Mouse (Mus musculus): ENCODE results near the gene 4930469K13Rik. TPM values are rescaled to one million over a fixed set of nuclear protein-coding genes. Genes with fewer than 3 reads are reported as not detected.

The 4930469K13Rik gene
- total and polyA plus RNA-seq, 3 experiments = 0.23 to 0.29 TPM; not detected in 1

- no peak for TF ChIP-seq RAD21 (IDR thresholded peaks at IDR 0.05; ENCODE audit: low read depth, low read length)
- TF ChIP-seq MAX (IDR thresholded peaks at IDR 0.05; ENCODE audit: low read length) = no peak
Observed at GRCm38 (mm10) chr11:34058332-34058731, 40.0 kb downstream of the 4930469K13Rik start (continued).

DNA sequence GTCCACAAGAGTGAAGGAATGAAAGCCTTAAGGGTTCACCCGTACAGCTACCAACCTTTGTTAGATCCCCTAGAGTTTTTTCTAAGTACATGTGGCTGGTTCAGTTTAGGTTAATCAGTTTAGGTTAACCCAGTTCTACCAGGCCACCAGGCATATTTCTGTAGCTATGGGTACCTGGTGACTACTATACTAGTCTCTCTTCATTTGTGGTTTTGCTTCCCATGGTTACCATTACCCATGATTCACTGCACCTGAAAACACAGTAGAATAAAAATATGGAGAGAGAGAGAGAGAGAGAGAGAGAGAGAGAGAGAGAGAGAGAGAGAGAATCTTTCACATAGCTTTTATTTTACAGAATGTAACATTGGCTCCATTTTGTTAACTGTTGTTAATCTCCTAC lies 41.6 kb downstream of the 4930469K13Rik start:
- Histone ChIP-seq H3K4me1 (ENCODE audit: control insufficient read depth in 1 of 2, insufficient read depth in 2 of 2, low read length in 2 of 2) (peaks cover 41 to 56% of the 10 kb centered on the region in 2 experiments), H3K27ac (ENCODE audit: control insufficient read depth, low read depth, low read length) (peak overlapping the region; percentile 37), H3K27me3 (ENCODE audit: control insufficient read depth in 1 of 2, insufficient read depth in 2 of 2, low read length in 2 of 2) (no peaks in the 10 kb centered on the region), H3K79me2 (ENCODE audit: control insufficient read depth, insufficient read depth, low read length, poor library complexity) (peaks cover 3% of the 10 kb centered on the region; the same call in 1 of the 2 replicates), H3K9ac (ENCODE audit: control insufficient read depth, low read depth, low read length, poor library complexity, severe bottlenecking) (no peak overlapping the region), H3K4me3 (ENCODE audit: control insufficient read depth in 1 of 2, insufficient read depth in 1 of 2, low read depth in 2 of 2, low read length in 2 of 2) (no peak overlapping the region), H3K9me3 (replicated peaks; ENCODE audit: insufficient read depth, low read length) (no peaks in the 10 kb centered on the region), H3K36me3 (ENCODE audit: control insufficient read depth in 1 of 2, insufficient read depth in 2 of 2, low read length in 2 of 2) (peaks cover 38 to 73% of the 10 kb centered on the region in 2 experiments)
- no peak for TF ChIP-seq USF2 (IDR thresholded peaks at IDR 0.05; ENCODE audit: borderline replicate concordance in 1 of 2, insufficient read depth in 1 of 2, low read depth in 1 of 2, low read length in 2 of 2)
- no peak for TF ChIP-seq MYB (IDR thresholded peaks at IDR 0.05; ENCODE audit: low read depth, low read length)
- TF ChIP-seq ZNF384 (IDR thresholded peaks at IDR 0.05; ENCODE audit: low read depth, low read length) = no peak
- no peak for TF ChIP-seq SMC3 (IDR thresholded peaks at IDR 0.05; ENCODE audit: low read depth, low read length)
- DNase-seq (ENCODE audit: low read depth, low spot score) = no peak

DNA sequence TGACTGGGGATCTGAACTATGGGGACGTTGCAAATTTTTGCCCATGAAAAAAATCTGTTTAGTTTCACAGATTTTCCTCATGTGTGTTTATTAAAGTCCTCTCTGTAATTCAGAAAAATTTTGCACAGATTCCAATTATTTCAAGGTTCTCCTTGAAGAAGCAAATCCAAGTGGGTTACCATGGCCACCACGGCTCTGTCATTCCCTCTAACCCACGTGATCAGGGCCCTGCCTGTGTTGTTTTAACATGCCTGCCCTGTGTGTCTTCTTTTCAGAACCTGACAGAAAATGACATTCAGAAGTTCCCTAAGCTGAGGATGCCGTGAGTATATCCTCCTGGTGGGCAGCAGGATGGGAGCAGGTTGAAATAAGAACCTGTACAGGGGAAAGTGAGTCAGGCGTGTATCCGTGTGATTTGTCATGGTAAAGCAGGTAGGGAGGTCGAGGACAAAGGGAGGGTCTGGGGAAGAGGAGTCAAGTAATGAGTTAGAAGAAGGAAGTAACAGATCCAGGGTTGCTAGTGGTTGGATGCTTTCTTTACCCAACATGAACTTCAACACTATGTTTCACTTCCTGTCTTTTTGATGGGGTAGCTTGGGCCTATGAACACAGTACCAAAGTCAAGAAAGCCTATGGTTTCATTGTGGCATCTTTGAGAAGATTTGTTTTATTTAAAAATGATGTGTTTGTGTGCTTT lies 44.2 kb downstream of the 4930469K13Rik start:
- peaks cover 44 to 73% of the 10 kb centered on the region in 2 experiments for H3K36me3 ChIP-seq (ENCODE audit: control insufficient read depth in 1 of 2, insufficient read depth in 2 of 2, low read length in 2 of 2)
- DNase-seq (ENCODE audit: low read depth, low spot score) = no peak
- no peak overlapping the region for H3K27ac ChIP-seq (ENCODE audit: control insufficient read depth, low read depth, low read length)
- no peaks in the 10 kb centered on the region for H3K9me3 ChIP-seq (replicated peaks; ENCODE audit: insufficient read depth, low read length)
- no peak overlapping the region for H3K4me3 ChIP-seq (ENCODE audit: control insufficient read depth in 1 of 2, insufficient read depth in 1 of 2, low read depth in 2 of 2, low read length in 2 of 2)
- peaks cover 23% of the 10 kb centered on the region for H3K79me2 ChIP-seq (ENCODE audit: control insufficient read depth, insufficient read depth, low read length, poor library complexity)
- H3K9ac ChIP-seq (ENCODE audit: control insufficient read depth, low read depth, low read length, poor library complexity, severe bottlenecking) = no peak overlapping the region
- TF ChIP-seq E2F4 (IDR thresholded peaks at IDR 0.05; ENCODE audit: borderline replicate concordance, low read depth, low read length) = no peak
- TF ChIP-seq POLR2AphosphoS2 (IDR thresholded peaks at IDR 0.05; ENCODE audit: low read length) = 0 out of 2 replicates have a peak, but pooled peaks have one; percentile 35
- no peaks in the 10 kb centered on the region for H3K27me3 ChIP-seq (ENCODE audit: control insufficient read depth in 1 of 2, insufficient read depth in 2 of 2, low read length in 2 of 2)
- H3K4me1 ChIP-seq (ENCODE audit: control insufficient read depth in 1 of 2, insufficient read depth in 2 of 2, low read length in 2 of 2) = peaks cover 28 to 53% of the 10 kb centered on the region in 2 experiments

- no peak overlapping the region for H3K4me3 ChIP-seq (ENCODE audit: control insufficient read depth in 1 of 2, insufficient read depth in 1 of 2, low read depth in 2 of 2, low read length in 2 of 2)
- H3K79me2 ChIP-seq (ENCODE audit: control insufficient read depth, insufficient read depth, low read length, poor library complexity) = peaks cover 31% of the 10 kb centered on the region
- H3K27me3 ChIP-seq (ENCODE audit: control insufficient read depth in 1 of 2, insufficient read depth in 2 of 2, low read length in 2 of 2) = no peaks in the 10 kb centered on the region
- peak; percentile 43 for DNase-seq (ENCODE audit: low read depth, low spot score)
- H3K9me3 ChIP-seq (replicated peaks; ENCODE audit: insufficient read depth, low read length) = no peaks in the 10 kb centered on the region
- H3K4me1 ChIP-seq (ENCODE audit: control insufficient read depth in 1 of 2, insufficient read depth in 2 of 2, low read length in 2 of 2) = peaks cover 27 to 52% of the 10 kb centered on the region in 2 experiments
- no peak overlapping the region for H3K9ac ChIP-seq (ENCODE audit: control insufficient read depth, low read depth, low read length, poor library complexity, severe bottlenecking)
- peaks cover 44 to 73% of the 10 kb centered on the region in 2 experiments for H3K36me3 ChIP-seq (ENCODE audit: control insufficient read depth in 1 of 2, insufficient read depth in 2 of 2, low read length in 2 of 2)
- peak overlapping the region; percentile 18; the same call in 1 of the 2 replicates for H3K27ac ChIP-seq (ENCODE audit: control insufficient read depth, low read depth, low read length)
- TF ChIP-seq MAFK (IDR thresholded peaks at IDR 0.05; ENCODE audit: borderline replicate concordance, low read depth, low read length) (no peak), HCFC1 (IDR thresholded peaks at IDR 0.05; ENCODE audit: low read depth, low read length) (no peak), GATA1 (IDR thresholded peaks at IDR 0.05; ENCODE audit: low read depth, low read length) (no peak), USF1 (IDR thresholded peaks at IDR 0.05; ENCODE audit: low read depth, low read length) (peak; percentile 87), ZKSCAN1 (IDR thresholded peaks at IDR 0.05; ENCODE audit: low read depth, low read length) (no peak), MYB (IDR thresholded peaks at IDR 0.05; ENCODE audit: low read depth, low read length) (no peak), CTCF (IDR thresholded peaks at IDR 0.05 in 2 of 3, conservative IDR thresholded peaks at IDR 0.05 in 1 of 3; ENCODE audit: control insufficient read depth in 1 of 3, insufficient read depth in 1 of 3, low read depth in 2 of 3, low read length in 3 of 3, poor library complexity in 1 of 3, severe bottlenecking in 1 of 3) (no peak), RCOR1 (IDR thresholded peaks at IDR 0.05; ENCODE audit: low read depth, low read length) (no peak), NRF1 (IDR thresholded peaks at IDR 0.05; ENCODE audit: insufficient read depth, low read depth, low read length, poor library complexity, severe bottlenecking) (no peak), BHLHE40 (IDR thresholded peaks at IDR 0.05; ENCODE audit: borderline replicate concordance, low read depth, low read length) (no peak), RAD21 (IDR thresholded peaks at IDR 0.05; ENCODE audit: low read depth, low read length) (no peak), NELFE (IDR thresholded peaks at IDR 0.05; ENCODE audit: low read depth, low read length) (no peak), USF2 (IDR thresholded peaks at IDR 0.05; ENCODE audit: borderline replicate concordance in 1 of 2, insufficient read depth in 1 of 2, low read depth in 1 of 2, low read length in 2 of 2) (0 out of 4 replicates have a peak, but pooled peaks of 1 of the 2 experiments have one; percentile 50), MEF2A (IDR thresholded peaks at IDR 0.05; ENCODE audit: extremely low read depth, insufficient replicate concordance, low read depth, low read length, poor library complexity, severe bottlenecking) (no peak)
Observed at GRCm38 (mm10) chr11:34053031-34053818, 45.1 kb downstream of the 4930469K13Rik start.

Measured in MEL (cell line).